Comparison of ENCODE assay signal across 24 mouse cellular contexts in genomic region chr13:9649894-9650293, GRCm38 (mm10).
"Had no signal": no experiment of that assay in that cellular context is flagged by ENCODE, and none has a peak within 500 bp of the region (broad histone marks: within the 10 kb centered on the region; RNA-seq: fewer than 3 reads in every experiment).

No protein-coding gene starts in this region.

- H3K4me1 ChIP-seq: hindbrain, embryonic 13.5 days; hindbrain, embryonic 15.5 days; kidney, embryonic 15.5 days; limb, embryonic 13.5 days; limb, embryonic 15.5 days; liver, embryonic 12.5 days had no signal

- H3K36me3 ChIP-seq: heart, embryonic 15.5 days; kidney, embryonic 15.5 days; liver, embryonic 12.5 days had no signal

- H3K4me3 ChIP-seq: heart, adult 2 months; heart, embryonic 13.5 days; heart, embryonic 15.5 days; hindbrain, embryonic 13.5 days; hindbrain, embryonic 15.5 days; kidney, embryonic 15.5 days; limb, embryonic 13.5 days; limb, embryonic 15.5 days; liver, embryonic 12.5 days had no signal

- H3K4me2 ChIP-seq: heart, embryonic 11.5 days; heart, embryonic 13.5 days; heart, embryonic 15.5 days; hindbrain, embryonic 13.5 days; hindbrain, embryonic 15.5 days; kidney, embryonic 15.5 days; limb, embryonic 13.5 days; limb, embryonic 15.5 days; liver, embryonic 12.5 days had no signal

- H3K27ac ChIP-seq: heart, adult 2 months; heart, embryonic 13.5 days; heart, embryonic 15.5 days; hindbrain, embryonic 13.5 days; hindbrain, embryonic 15.5 days; hindbrain, postnatal 0 days; kidney, embryonic 15.5 days; kidney, postnatal 0 days; limb, embryonic 13.5 days; limb, embryonic 15.5 days; liver, embryonic 12.5 days; liver, embryonic 14.5 days had no signal

- H3K9ac ChIP-seq: heart, embryonic 13.5 days; heart, embryonic 15.5 days; hindbrain, embryonic 13.5 days; hindbrain, embryonic 15.5 days; kidney, embryonic 15.5 days; limb, embryonic 13.5 days; limb, embryonic 15.5 days; liver, embryonic 12.5 days; liver, embryonic 14.5 days had no signal

- DNase-seq: gastrocnemius, postnatal 14 days; gastrocnemius, postnatal 36 days; heart, adult 11 months; heart, adult 2 months; heart, postnatal 14 days; heart, postnatal 36 days; kidney, adult 18-20 months; kidney, adult 9 months; kidney, postnatal 14 days; kidney, postnatal 36 days; layer of hippocampus, postnatal 36 days; left cerebral cortex, postnatal 4 days had no signal

- H3K9me3 ChIP-seq: heart, embryonic 13.5 days; heart, embryonic 15.5 days; hindbrain, embryonic 13.5 days; hindbrain, embryonic 15.5 days; kidney, embryonic 15.5 days; limb, embryonic 13.5 days; limb, embryonic 15.5 days; liver, embryonic 12.5 days had no signal

- H3K27me3 ChIP-seq: heart, embryonic 13.5 days; heart, embryonic 15.5 days; hindbrain, embryonic 13.5 days; hindbrain, embryonic 15.5 days; kidney, embryonic 15.5 days; limb, embryonic 13.5 days; limb, embryonic 15.5 days; liver, embryonic 12.5 days had no signal

- ATAC-seq: hindbrain, postnatal 0 days; liver, embryonic 12.5 days had no signal
